Mouse (Mus musculus) midbrain, embryonic 16.5 days (tissue): ENCODE measurements at regions not wholly inside any gene's neighbourhood (a gene's known extent, or its start where the extent isn't known, plus 50 kb on each side); places are given as distances from the start of the nearest gene placed in this dataset.

Experiments
- ATAC-seq: fragments of 200-750 bp; cut with Nextera tagmentation; 2 replicates; pipeline ENCODE4 v1.8.0; 2017; ENCODE audit warnings: moderate TSS enrichment
- H3K27ac ChIP-seq: fragments of 300-500 bp; sonication (generic); 2 replicates; pipeline ENCODE4 v1.5.1; 2014; ENCODE audit warnings: mild to moderate bottlenecking, low read length, mixed read lengths
- H3K27me3 ChIP-seq: fragments of 300-500 bp; sonication (generic); 2 replicates; pipeline ENCODE4 v1.6.1; 2014; ENCODE audit warnings: low read depth, low read length, mixed read lengths; ENCODE audit not compliant: control insufficient read depth, insufficient read depth
- H3K36me3 ChIP-seq: fragments of 300-500 bp; sonication (generic); 2 replicates; pipeline ENCODE4 v1.6.1; 2014; ENCODE audit warnings: mild to moderate bottlenecking, low read length, moderate library complexity, mixed read lengths; ENCODE audit not compliant: control insufficient read depth, insufficient read depth
- H3K4me1 ChIP-seq: fragments of 300-500 bp; sonication (generic); 2 replicates; pipeline ENCODE4 v1.6.1; 2014; ENCODE audit warnings: mild to moderate bottlenecking, low read length, mixed read lengths; ENCODE audit not compliant: control insufficient read depth, insufficient read depth
- H3K4me2 ChIP-seq: fragments of 300-500 bp; sonication (generic); 2 replicates; pipeline ENCODE4 v1.6.1; 2014; ENCODE audit warnings: mild to moderate bottlenecking, low read length, mixed read lengths
- H3K4me3 ChIP-seq: fragments of 300-500 bp; sonication (generic); 2 replicates; pipeline ENCODE4 v1.5.1; 2014; ENCODE audit warnings: low read depth, mild to moderate bottlenecking, low read length, moderate library complexity, mixed read lengths
- H3K9ac ChIP-seq: fragments of 300-500 bp; sonication (generic); 2 replicates; pipeline ENCODE4 v1.6.1; 2014; ENCODE audit warnings: low read depth, low read length, mixed read lengths
- H3K9me3 ChIP-seq: fragments of 300-500 bp; sonication (generic); replicated peaks from 2 replicates; pipeline ENCODE4 v1.6.1; 2014; ENCODE audit warnings: mild to moderate bottlenecking, low read length, mixed read lengths; ENCODE audit not compliant: control insufficient read depth, poor library complexity, severe bottlenecking
- WGBS: fragments of 180-500 bp; shearing (Covaris S2); extraction: QIAGEN DNeasy Blood & Tissue Kit; methylation state at CpG from one replicate; pipeline ENCODE4 v1.1.7; 2014; 5-methylcytosine and 5-hydroxymethylcytosine counted together

GRCm38 (mm10) chr16:92939618-92940017 lies 113.7 kb upstream of the Runx1 start:
- no peaks in the 10 kb centered on the region for H3K36me3 ChIP-seq
- H3K27ac ChIP-seq: no peak overlapping the region
- no peak overlapping the region for H3K4me2 ChIP-seq
- no peak for ATAC-seq
- no peak overlapping the region for H3K9ac ChIP-seq
- H3K4me1 ChIP-seq: peaks cover 3% of the 10 kb centered on the region; the same call in 1 of the 2 replicates
- 58% methylated on average over 8 of the region's 8 CpGs for WGBS
- H3K9me3 ChIP-seq: no peaks in the 10 kb centered on the region
- H3K4me3 ChIP-seq: no peak overlapping the region
- H3K27me3 ChIP-seq: no peaks in the 10 kb centered on the region

- WGBS: 79% methylated on average over 2 of the region's 2 CpGs
- H3K27ac ChIP-seq: no peak overlapping the region
Measured at GRCm38 (mm10) chr16:92935848-92936535, 110.0 kb upstream of the Runx1 start.

GRCm38 (mm10) chr16:92930103-92930502 lies 104.2 kb upstream of the Runx1 start:
- no peaks in the 10 kb centered on the region for H3K36me3 ChIP-seq
- H3K9ac ChIP-seq: no peak overlapping the region
- no peaks in the 10 kb centered on the region for H3K9me3 ChIP-seq
- no peaks in the 10 kb centered on the region for H3K27me3 ChIP-seq
- H3K4me2 ChIP-seq: no peak overlapping the region
- no peaks in the 10 kb centered on the region for H3K4me1 ChIP-seq
- ATAC-seq: no peak
- no peak overlapping the region for H3K27ac ChIP-seq
- WGBS: 88% methylated on average over 4 of the region's 4 CpGs
- H3K4me3 ChIP-seq: no peak overlapping the region

More at GRCm38 (mm10) chr16:92935848-92936535, 110.0 kb upstream of the Runx1 start:
- no peak for ATAC-seq
- Histone ChIP-seq H3K36me3 (no peaks in the 10 kb centered on the region), H3K27me3 (no peaks in the 10 kb centered on the region), H3K9ac (no peak overlapping the region), H3K4me2 (no peak overlapping the region), H3K4me3 (no peak overlapping the region), H3K9me3 (no peaks in the 10 kb centered on the region), H3K4me1 (peaks cover 3% of the 10 kb centered on the region; the same call in 1 of the 2 replicates)

GRCm38 (mm10) chr16:92928201-92928600 lies 102.3 kb upstream of the Runx1 start:
- ATAC-seq: no peak
- Histone ChIP-seq H3K9ac (no peak overlapping the region), H3K4me1 (no peaks in the 10 kb centered on the region), H3K27ac (no peak overlapping the region), H3K27me3 (no peaks in the 10 kb centered on the region), H3K9me3 (no peaks in the 10 kb centered on the region), H3K36me3 (no peaks in the 10 kb centered on the region), H3K4me3 (no peak overlapping the region), H3K4me2 (no peak overlapping the region)
- WGBS: 72% methylated on average over 6 of the region's 7 CpGs

GRCm38 (mm10) chr16:92927662-92928061 lies 101.7 kb upstream of the Runx1 start:
- Histone ChIP-seq H3K4me3 (no peak overlapping the region), H3K36me3 (no peaks in the 10 kb centered on the region), H3K4me1 (no peaks in the 10 kb centered on the region), H3K4me2 (no peak overlapping the region), H3K27ac (no peak overlapping the region), H3K27me3 (no peaks in the 10 kb centered on the region), H3K9me3 (no peaks in the 10 kb centered on the region), H3K9ac (no peak overlapping the region)
- WGBS: 40% methylated on average over 2 of the region's 2 CpGs
- ATAC-seq: no peak

- no peaks in the 10 kb centered on the region for H3K36me3 ChIP-seq
- H3K4me1 ChIP-seq: no peaks in the 10 kb centered on the region
- no peaks in the 10 kb centered on the region for H3K27me3 ChIP-seq
- WGBS: 92% methylated on average over 5 of the region's 5 CpGs
- no peak overlapping the region for H3K9ac ChIP-seq
- H3K27ac ChIP-seq: no peak overlapping the region
- no peak overlapping the region for H3K4me3 ChIP-seq
- no peaks in the 10 kb centered on the region for H3K9me3 ChIP-seq
- no peak for ATAC-seq
- H3K4me2 ChIP-seq: no peak overlapping the region
Measured at GRCm38 (mm10) chr16:92926853-92927252, 100.9 kb upstream of the Runx1 start.

GRCm38 (mm10) chr16:92920947-92921346 lies 95.0 kb upstream of the Runx1 start:
- no peak overlapping the region for H3K27ac ChIP-seq
- no peaks in the 10 kb centered on the region for H3K9me3 ChIP-seq
- no peaks in the 10 kb centered on the region for H3K36me3 ChIP-seq
- ATAC-seq: no peak
- no peak overlapping the region for H3K9ac ChIP-seq
- no peaks in the 10 kb centered on the region for H3K27me3 ChIP-seq
- WGBS: 93% methylated on average over 4 of the region's 4 CpGs
- H3K4me1 ChIP-seq: no peaks in the 10 kb centered on the region
- H3K4me2 ChIP-seq: no peak overlapping the region
- no peak overlapping the region for H3K4me3 ChIP-seq

- no peaks in the 10 kb centered on the region for H3K27me3 ChIP-seq
- H3K4me2 ChIP-seq: no peak overlapping the region
- no peaks in the 10 kb centered on the region for H3K4me1 ChIP-seq
- no peaks in the 10 kb centered on the region for H3K36me3 ChIP-seq
- no peaks in the 10 kb centered on the region for H3K9me3 ChIP-seq
- 95% methylated on average over 2 of the region's 2 CpGs for WGBS
- no peak overlapping the region for H3K27ac ChIP-seq
- no peak overlapping the region for H3K9ac ChIP-seq
- no peak for ATAC-seq
- no peak overlapping the region for H3K4me3 ChIP-seq
Measured at GRCm38 (mm10) chr16:92917356-92917755, 91.4 kb upstream of the Runx1 start.

GRCm38 (mm10) chr16:92915651-92916050 lies 89.7 kb upstream of the Runx1 start:
- no peaks in the 10 kb centered on the region for H3K9me3 ChIP-seq
- no peak overlapping the region for H3K27ac ChIP-seq
- no peaks in the 10 kb centered on the region for H3K27me3 ChIP-seq
- H3K9ac ChIP-seq: no peak overlapping the region
- no peaks in the 10 kb centered on the region for H3K36me3 ChIP-seq
- H3K4me1 ChIP-seq: no peaks in the 10 kb centered on the region
- 67% methylated on average over 6 of the region's 6 CpGs for WGBS
- H3K4me3 ChIP-seq: no peak overlapping the region
- H3K4me2 ChIP-seq: no peak overlapping the region
- no peak for ATAC-seq
